In genomic region chr13:78197819-78198390, GRCm38 (mm10) we compare ENCODE assay signal across 8 mouse cellular contexts. TPM values are rescaled to one million over a fixed set of nuclear protein-coding genes. Genes with fewer than 3 reads are reported as not detected.
DNase-seq lines count a peak whose midpoint lies in the region; ATAC-seq and TF ChIP-seq lines count a peak whose summit lies in the region.

No protein-coding gene starts in this region.

- H3K27ac ChIP-seq in ES-E14 (ENCODE audit: insufficient read depth, low read depth, low read length, poor library complexity, severe bottlenecking): no peak overlapping the region
- no peak overlapping the region for H3K27ac ChIP-seq in liver, embryonic 14.5 days
- H3K27ac ChIP-seq in stomach, embryonic 16.5 days (ENCODE audit: low read length): peak overlapping the region; percentile 98

- DNase-seq in heart, adult 18-20 months: peak; percentile 42 to 62
- no peak for DNase-seq in heart, postnatal 10 days
- DNase-seq in ES-E14 (ENCODE audit: low read depth, low spot score): no peak
- peak; percentile 62 for DNase-seq in embryo, embryonic 10 days (ENCODE audit: low spot score)
- DNase-seq in heart, postnatal 4 days: peak; percentile 17
- no peak for DNase-seq in liver, embryonic 14.5 days (ENCODE audit: low read depth in 3 of 3, low spot score in 3 of 3)
- no peak for DNase-seq in urinary bladder, postnatal 36 days (ENCODE audit: low spot score in 2 of 2)

- peaks cover 93% of the 10 kb centered on the region for H3K27me3 ChIP-seq in liver, embryonic 14.5 days (ENCODE audit: control insufficient read depth, insufficient read depth, low read length)
- peaks cover 12% of the 10 kb centered on the region for H3K27me3 ChIP-seq in stomach, embryonic 16.5 days (ENCODE audit: control insufficient read depth, insufficient read depth, low read length)

- in situ Hi-C loops in ES-E14 (cut with MboI; ENCODE audit: low sequenced_read_pairs in 2 of 2, unreplicated experiment in 2 of 2): loop anchor here in 1 of 2 experiments (25.0 kb wide), 1 partner anchor 1361 kb away; no protein-coding TSS in a partner anchor

- peak overlapping the region; percentile 54 for H3K4me2 ChIP-seq in liver, embryonic 14.5 days (ENCODE audit: low read depth)
- peak overlapping the region; percentile 57 for H3K4me2 ChIP-seq in stomach, embryonic 16.5 days (ENCODE audit: low read depth, low read length)

- no peaks in the 10 kb centered on the region for H3K9me3 ChIP-seq in ES-E14 (ENCODE audit: control insufficient read depth, insufficient read depth, low read depth, low read length)
- H3K9me3 ChIP-seq in liver, embryonic 14.5 days (ENCODE audit: control insufficient read depth, low read length): no peaks in the 10 kb centered on the region
- H3K9me3 ChIP-seq in stomach, embryonic 16.5 days (replicated peaks; ENCODE audit: control insufficient read depth, low read length): no peaks in the 10 kb centered on the region

- TF ChIP-seq CTCF in liver, embryonic 14.5 days (IDR thresholded peaks at IDR 0.05; ENCODE audit: low read depth): no peak

- ATAC-seq in liver, embryonic 14.5 days (ENCODE audit: insufficient read depth): no peak
- no peak for ATAC-seq in stomach, embryonic 16.5 days (ENCODE audit: insufficient read depth, low FRiP score)

- TF ChIP-seq EP300 in liver, embryonic 14.5 days (IDR thresholded peaks at IDR 0.05; ENCODE audit: low read depth): no peak

- H3K4me3 ChIP-seq in ES-E14 (ENCODE audit: insufficient read depth in 1 of 2, low read depth in 1 of 2, low read length in 2 of 2, poor library complexity in 1 of 2, severe bottlenecking in 1 of 2): peak overlapping the region; percentile 32 to 73; a peak in 3 of 4 replicates
- H3K4me3 ChIP-seq in liver, embryonic 14.5 days (ENCODE audit: insufficient read depth in 1 of 2, low read depth in 2 of 2, low read length in 2 of 2): peak overlapping the region; percentile 49 to 57
- H3K4me3 ChIP-seq in stomach, embryonic 16.5 days (replicated peaks; ENCODE audit: low read length): peak overlapping the region; percentile 75

- intact Hi-C loops in heart, postnatal 10 days (cut with DNase I): loop anchor here (2.0 to 10.0 kb wide), 2 partner anchors 17 to 1083 kb away; no protein-coding TSS in a partner anchor

- H3K4me1 ChIP-seq in ES-E14 (ENCODE audit: control insufficient read depth in 2 of 2, insufficient read depth in 2 of 2, low read length in 2 of 2, poor library complexity in 1 of 2): peaks cover 1 to 10% of the 10 kb centered on the region in 2 experiments; a peak in 1 of 4 replicates
- H3K4me1 ChIP-seq in liver, embryonic 14.5 days (replicated peaks; ENCODE audit: control insufficient read depth in 2 of 2, insufficient read depth in 2 of 2, low read length in 1 of 2): no peaks in the 10 kb centered on the region
- H3K4me1 ChIP-seq in stomach, embryonic 16.5 days (ENCODE audit: control insufficient read depth, insufficient read depth, low read length): peaks cover 7% of the 10 kb centered on the region

- no peaks in the 10 kb centered on the region for H3K36me3 ChIP-seq in ES-E14 (ENCODE audit: control insufficient read depth, insufficient read depth, low read length, poor library complexity, severe bottlenecking)
- no peaks in the 10 kb centered on the region for H3K36me3 ChIP-seq in liver, embryonic 14.5 days (replicated peaks; ENCODE audit: control insufficient read depth, insufficient read depth, low read depth)
- no peaks in the 10 kb centered on the region for H3K36me3 ChIP-seq in stomach, embryonic 16.5 days (ENCODE audit: control insufficient read depth, insufficient read depth, low read length)

- WGBS in liver, embryonic 14.5 days (ENCODE audit: insufficient replicate concordance): 1% methylated on average over 30 of the region's 33 CpGs
- 0% methylated on average over 23 of the region's 33 CpGs for WGBS in stomach, embryonic 16.5 days

- peak overlapping the region; percentile 59; the same call in 1 of the 2 replicates for H3K9ac ChIP-seq in ES-E14 (ENCODE audit: insufficient read depth, low read depth, low read length, poor library complexity, severe bottlenecking)
- H3K9ac ChIP-seq in liver, embryonic 14.5 days (replicated peaks): no peak overlapping the region
- H3K9ac ChIP-seq in stomach, embryonic 16.5 days (ENCODE audit: low read length): peak overlapping the region; percentile 96

TF ChIP-seq in ES-E14, 5 proteins besides CTCF, POLR2A, EP300 and RAD21:
- TF ChIP-seq ZNF384 (IDR thresholded peaks at IDR 0.05; ENCODE audit: low read depth, low read length) (no peak), HCFC1 (IDR thresholded peaks at IDR 0.05; ENCODE audit: borderline replicate concordance, insufficient read depth, low read length) (0 out of 2 replicates have a peak, but pooled peaks have one; percentile 18)

RNA-seq across cellular contexts. Expression of gene Nr2f1, which starts 1.7 kb away (rescaled TPM):
- total RNA-seq in heart, adult 18-20 months (2021): 1 to 10 TPM; 2.1 to 2.6 TPM
- 1 to 10 TPM; 6.2 to 6.7 TPM for total RNA-seq in heart, postnatal 10 days (2021)
- 0.21 and 1.9 TPM in 2 replicates for total RNA-seq in ES-E14 (2012; rRNA removed)
- 1 to 10 TPM; 4.6 to 4.8 TPM for total RNA-seq in heart, postnatal 4 days (2021)
- polyA plus RNA-seq in liver, embryonic 14.5 days (2012; rRNA removed): 1.4 and 2.7 TPM in 2 replicates
- 0.44 TPM in 2 replicates for polyA plus RNA-seq in liver, embryonic 14.5 days (2014; fragmentation: Nextera tagmentation; extraction: Ambion mirVana)
- 9.1 and 12.6 TPM in 2 replicates for polyA plus RNA-seq in stomach, embryonic 16.5 days (2015; fragmentation: Nextera tagmentation; extraction: Ambion mirVana)

Comparison
In these comparisons a context has a peak if more than half of its experiments do, and no peak if none do; other contexts are left out.
1. DNase-seq: peak in heart, adult 18-20 months (2 of 2), embryo, embryonic 10 days (single experiment) and heart, postnatal 4 days (single experiment); none in heart, postnatal 10 days (0 of 2), ES-E14 (single experiment), liver, embryonic 14.5 days (0 of 3) and urinary bladder, postnatal 36 days (0 of 2).
2. Peak in every context shown above with its lines, with median percentiles within 50 percentile points of each other: H3K4me3 ChIP-seq.